ENCODE assay signal across 7 mouse cellular contexts in genomic region chr16:90329511-90329910, GRCm38 (mm10).
"Had no signal": no experiment of that assay in that cellular context is flagged by ENCODE, and none has a peak within 500 bp of the region (broad histone marks: within the 10 kb centered on the region; RNA-seq: fewer than 3 reads in every experiment).

No protein-coding gene starts in this region.

- DNase-seq: kidney, postnatal 14 days; liver; liver, embryonic 13.5 days; liver, postnatal 0 days; lung, postnatal 14 days; thymus, adult 2 months; thymus, postnatal 36 days had no signal
